Mouse (Mus musculus) forebrain, embryonic 10.5 days (tissue): Measurements from ENCODE around the gene Ttpal. TPM values are rescaled to one million over a fixed set of nuclear protein-coding genes. Genes with fewer than 3 reads are reported as not detected.
A peak's percentile ranks its signal among the peaks of the same experiment; 100 is the strongest.
"Not testable (repeated sequence)": the region's sequence is repeated elsewhere in the genome, so short reads cannot be mapped to it uniquely, and the experiment has no call there.

Experiments used
- DNase-seq: peaks from one replicate; pipeline ENCODE4 v3.0.0-alpha.2; 2017; ENCODE audit warnings: low spot score; ENCODE audit errors: extremely low spot score
- H3K27ac ChIP-seq: fragments of 300-500 bp; sonication (generic); 2 replicates; pipeline ENCODE4 v1.5.1; 2016; ENCODE audit warnings: mild to moderate bottlenecking
- H3K27me3 ChIP-seq: fragments of 300-500 bp; sonication (generic); 2 replicates; pipeline ENCODE4 v1.6.1; 2016; ENCODE audit warnings: mild to moderate bottlenecking; ENCODE audit not compliant: poor library complexity, severe bottlenecking
- H3K36me3 ChIP-seq: fragments of 300-500 bp; sonication (generic); replicated peaks from 2 replicates; pipeline ENCODE4 v1.6.1; 2016; ENCODE audit warnings: mild to moderate bottlenecking, moderate library complexity
- H3K4me1 ChIP-seq: fragments of 300-500 bp; sonication (generic); 2 replicates; pipeline ENCODE4 v1.6.1; 2016
- H3K4me3 ChIP-seq: fragments of 300-500 bp; sonication (generic); 2 replicates; pipeline ENCODE4 v1.5.1; 2016; ENCODE audit warnings: mild to moderate bottlenecking, moderate library complexity
- H3K9me3 ChIP-seq: fragments of 300-500 bp; sonication (generic); 2 replicates; pipeline ENCODE4 v1.6.1; 2016; ENCODE audit warnings: mild to moderate bottlenecking, moderate library complexity
- WGBS: fragments of 180-500 bp; shearing (Covaris S2); methylation state at CpG from one replicate; pipeline ENCODE4 v1.1.7; 2016; 5-methylcytosine and 5-hydroxymethylcytosine counted together
- polyA plus RNA-seq: library from polyadenylated mRNA; unstranded; fragments of >200 nt; fragmentation: Nextera tagmentation; extraction: Ambion mirVana; gene quantifications from 2 replicates; pipeline ENCODE4 v1.2.1, GENCODE M21; 2016

The Ttpal gene
- polyA plus RNA-seq, 1 experiment from 2014 or later: 34.5 TPM

DNA sequence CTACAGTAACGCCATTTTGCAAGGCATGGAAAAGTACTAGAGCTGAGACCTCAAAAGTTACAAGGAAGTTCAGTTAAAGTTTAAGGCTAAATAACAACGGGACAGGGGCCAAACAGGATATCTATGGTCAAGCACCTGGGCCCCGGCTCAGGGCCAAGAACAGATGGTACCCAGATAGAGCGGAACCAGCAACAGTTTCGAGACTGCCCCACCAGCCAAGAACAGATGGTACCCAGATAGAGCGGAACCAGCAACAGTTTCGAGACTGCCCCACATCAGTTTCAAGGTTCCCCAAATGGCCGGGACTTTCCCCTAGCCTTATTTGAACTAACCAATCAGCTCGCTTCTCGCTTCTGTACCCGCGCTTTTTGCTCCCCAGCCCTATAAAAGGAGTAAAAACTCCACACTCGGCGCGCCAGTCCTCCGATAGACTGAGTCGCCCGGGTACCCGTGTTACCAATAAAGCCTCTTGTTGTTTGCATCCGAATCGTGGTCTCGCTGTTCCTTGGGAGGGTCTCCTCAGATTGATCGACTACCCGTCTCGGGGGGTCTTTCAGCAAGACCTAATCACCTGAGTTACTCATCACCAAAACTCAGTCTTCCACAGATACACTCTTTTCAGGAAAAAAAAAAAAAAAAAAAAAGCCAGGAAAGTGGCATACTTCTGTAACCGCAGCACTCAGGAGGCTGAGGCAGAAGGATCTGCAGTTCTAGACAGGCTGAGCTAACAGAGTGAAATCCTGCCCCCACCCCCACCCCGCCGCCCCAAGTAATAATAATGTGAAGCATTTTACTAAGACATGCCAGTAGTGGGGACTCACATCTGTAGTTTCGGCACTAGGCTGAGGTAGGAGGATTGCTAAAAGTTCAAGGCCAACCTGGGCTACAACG lies 40.8 kb downstream of the Ttpal start:
- H3K36me3 ChIP-seq: peaks cover 23% of the 10 kb centered on the region
- 94% methylated on average over 30 of the region's 30 CpGs for WGBS
- peaks cover 23% of the 10 kb centered on the region for H3K4me1 ChIP-seq
- no peak for DNase-seq
- peak overlapping the region; percentile 96 for H3K4me3 ChIP-seq
- H3K27me3 ChIP-seq: no peaks in the 10 kb centered on the region
- no peaks in the 10 kb centered on the region for H3K9me3 ChIP-seq
- no peak overlapping the region; the same call in 1 of the 2 replicates for H3K27ac ChIP-seq

GRCm38 (mm10) chr2:163643576-163643971 lies 41.5 kb downstream of the Ttpal start:
- H3K4me1 ChIP-seq: peaks cover 23% of the 10 kb centered on the region
- H3K4me3 ChIP-seq: peak overlapping the region; percentile 96
- peaks cover 22% of the 10 kb centered on the region for H3K36me3 ChIP-seq
- no peaks in the 10 kb centered on the region for H3K27me3 ChIP-seq
- H3K27ac ChIP-seq: peak overlapping the region; percentile 97
- H3K9me3 ChIP-seq: no peaks in the 10 kb centered on the region
- DNase-seq: no peak
- WGBS: 87% methylated on average over 2 of the region's 2 CpGs

GRCm38 (mm10) chr2:163644047-163644446 lies 41.9 kb downstream of the Ttpal start:
- Histone ChIP-seq H3K9me3 (no peaks in the 10 kb centered on the region), H3K36me3 (peaks cover 20% of the 10 kb centered on the region), H3K27ac (peak overlapping the region; percentile 97), H3K4me3 (peak overlapping the region; percentile 96), H3K4me1 (peaks cover 23% of the 10 kb centered on the region), H3K27me3 (no peaks in the 10 kb centered on the region)
- no peak for DNase-seq
- WGBS: 16% methylated on average over 4 of the region's 4 CpGs

DNA sequence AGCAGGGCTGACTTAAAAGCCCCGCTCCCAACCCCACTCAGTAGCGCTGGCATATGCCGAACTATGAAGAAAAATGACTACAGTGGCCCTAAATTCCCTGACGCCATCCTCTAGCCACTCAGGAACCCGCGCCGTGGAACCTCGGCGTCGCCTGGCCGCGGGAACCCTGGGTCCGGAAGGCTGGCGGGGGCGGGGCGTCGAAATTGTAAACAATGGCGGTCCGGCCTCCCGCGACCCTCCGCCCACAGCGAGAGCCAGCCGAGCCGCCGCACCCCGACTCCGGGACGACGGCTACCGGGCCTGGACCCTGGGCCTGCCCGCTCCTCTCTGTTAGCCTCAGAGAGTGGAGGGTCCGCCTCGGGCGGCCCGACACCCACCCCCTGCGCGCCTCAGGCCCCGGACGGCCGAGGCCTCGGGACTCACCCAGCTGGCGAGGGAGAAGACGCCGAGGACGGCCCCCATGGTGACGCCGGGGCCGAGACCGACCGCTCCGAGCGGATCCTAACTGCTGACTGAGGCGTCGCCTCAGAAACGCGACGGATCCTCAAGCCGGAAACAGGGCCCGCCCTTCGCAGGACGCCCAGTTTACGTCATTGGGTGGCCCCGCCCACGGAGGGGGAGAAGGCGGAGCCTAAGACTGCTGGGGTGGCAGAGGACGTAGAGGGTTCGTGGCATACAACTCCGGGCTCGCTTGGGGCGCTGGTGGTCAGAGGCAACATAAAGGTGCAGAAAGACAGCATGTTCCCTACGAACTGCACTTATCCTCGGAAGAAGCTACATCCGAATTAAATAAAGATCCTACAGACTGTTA lies 42.7 kb downstream of the Ttpal start, which contains the start of gene Serinc3:
Serinc3 (minus strand) TSS at position 557 of the 811 bp plus-strand sequence.
- H3K9me3 ChIP-seq: no peaks in the 10 kb centered on the region
- WGBS: under 1% methylated on average over 74 of the region's 74 CpGs
- H3K4me3 ChIP-seq: peak within 1 kb of the TSS; percentile 96
- peak; percentile 99 for DNase-seq
- H3K36me3 ChIP-seq: peaks cover 20% of the 10 kb centered on the region
- peak within 1 kb of the TSS; percentile 97 for H3K27ac ChIP-seq
- H3K27me3 ChIP-seq: no peaks in the 10 kb centered on the region
- peaks cover 23% of the 10 kb centered on the region for H3K4me1 ChIP-seq

GRCm38 (mm10) chr2:163645700-163646460 lies 43.8 kb downstream of the Ttpal start:
- H3K9me3 ChIP-seq: peaks cover 10% of the 10 kb centered on the region
- peaks cover 23% of the 10 kb centered on the region for H3K4me1 ChIP-seq
- H3K36me3 ChIP-seq: peaks cover 17% of the 10 kb centered on the region
- 80% methylated on average over 11 of the region's 11 CpGs for WGBS
- peak overlapping the region; percentile 96; the same call in 1 of the 2 replicates for H3K4me3 ChIP-seq
- DNase-seq: no peak
- peak overlapping the region; percentile 97 for H3K27ac ChIP-seq
- H3K27me3 ChIP-seq: no peaks in the 10 kb centered on the region

DNA sequence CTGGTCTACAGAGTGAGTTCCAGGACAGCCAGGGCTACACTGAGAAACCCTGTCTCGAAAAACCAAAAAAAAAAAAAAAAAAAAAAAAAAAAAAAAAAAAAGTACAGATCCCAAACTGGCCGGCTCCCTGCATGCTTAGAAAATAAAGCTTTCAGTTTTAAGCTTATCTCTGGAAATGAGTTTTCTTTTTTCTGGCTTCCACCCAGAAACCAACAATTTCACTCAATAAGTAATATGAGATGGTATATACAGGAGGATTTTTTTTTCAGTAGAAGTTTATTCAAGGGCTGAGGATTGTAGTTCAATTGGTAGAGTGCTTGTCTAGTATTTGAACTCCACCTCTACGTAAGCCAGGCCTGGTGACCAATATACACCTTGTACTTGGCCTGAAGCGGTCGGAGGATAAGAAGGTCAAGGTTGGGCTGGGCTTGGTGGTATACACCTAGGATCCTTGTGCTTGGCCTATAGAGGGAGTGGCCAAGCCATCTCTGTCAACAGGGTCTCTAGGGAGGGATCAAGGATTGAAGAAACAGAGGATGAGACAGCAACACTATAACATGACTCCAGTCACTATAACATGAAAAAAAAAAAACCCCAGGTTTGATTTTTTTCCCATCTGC lies 44.5 kb downstream of the Ttpal start:
- no peak overlapping the region for H3K4me3 ChIP-seq
- 93% methylated on average over 5 of the region's 5 CpGs for WGBS
- H3K27me3 ChIP-seq: no peaks in the 10 kb centered on the region
- H3K27ac ChIP-seq: no peak overlapping the region
- peaks cover 23% of the 10 kb centered on the region for H3K4me1 ChIP-seq
- H3K36me3 ChIP-seq: peaks cover 10% of the 10 kb centered on the region
- DNase-seq: no peak
- peaks cover 10% of the 10 kb centered on the region for H3K9me3 ChIP-seq

GRCm38 (mm10) chr2:163655699-163656098 lies 53.6 kb downstream of the Ttpal start:
- not testable (repeated sequence) for H3K36me3 ChIP-seq, H3K4me3 ChIP-seq, H3K9me3 ChIP-seq, DNase-seq, H3K27me3 ChIP-seq, H3K27ac ChIP-seq
- WGBS: 93% methylated on average over 9 of the region's 12 CpGs
- H3K4me1 ChIP-seq: peaks cover 25% of the 10 kb centered on the region

DNA sequence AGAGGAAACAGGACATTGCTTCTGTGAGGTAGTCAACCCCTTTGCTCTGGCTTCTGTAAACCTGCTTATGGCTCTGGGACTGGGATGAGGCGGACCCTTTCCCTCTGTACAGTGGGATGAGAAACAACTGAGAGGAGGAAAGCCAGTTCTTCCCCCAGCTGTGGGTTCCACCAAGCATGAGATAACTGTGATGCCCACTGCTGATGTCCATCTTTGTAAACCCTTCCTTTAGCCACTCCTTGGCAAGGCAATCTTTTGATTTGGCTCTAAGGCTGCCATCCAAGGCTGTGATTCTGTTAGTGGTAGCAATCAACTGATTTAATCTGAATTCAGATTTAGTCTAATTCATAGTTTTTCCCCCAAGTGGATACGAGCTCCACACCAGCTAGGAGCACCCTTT lies 55.4 kb downstream of the Ttpal start:
- WGBS: 87% methylated on average over 2 of the region's 2 CpGs
- H3K27me3 ChIP-seq: no peaks in the 10 kb centered on the region
- H3K36me3 ChIP-seq: 0 out of 2 replicates have a peak, but pooled peaks cover 7% of the 10 kb centered on the region
- H3K27ac ChIP-seq: no peak overlapping the region
- no peak overlapping the region for H3K4me3 ChIP-seq
- 0 out of 2 replicates have a peak, but pooled peaks cover 3% of the 10 kb centered on the region for H3K9me3 ChIP-seq
- no peak for DNase-seq
- H3K4me1 ChIP-seq: peaks cover 36% of the 10 kb centered on the region

DNA sequence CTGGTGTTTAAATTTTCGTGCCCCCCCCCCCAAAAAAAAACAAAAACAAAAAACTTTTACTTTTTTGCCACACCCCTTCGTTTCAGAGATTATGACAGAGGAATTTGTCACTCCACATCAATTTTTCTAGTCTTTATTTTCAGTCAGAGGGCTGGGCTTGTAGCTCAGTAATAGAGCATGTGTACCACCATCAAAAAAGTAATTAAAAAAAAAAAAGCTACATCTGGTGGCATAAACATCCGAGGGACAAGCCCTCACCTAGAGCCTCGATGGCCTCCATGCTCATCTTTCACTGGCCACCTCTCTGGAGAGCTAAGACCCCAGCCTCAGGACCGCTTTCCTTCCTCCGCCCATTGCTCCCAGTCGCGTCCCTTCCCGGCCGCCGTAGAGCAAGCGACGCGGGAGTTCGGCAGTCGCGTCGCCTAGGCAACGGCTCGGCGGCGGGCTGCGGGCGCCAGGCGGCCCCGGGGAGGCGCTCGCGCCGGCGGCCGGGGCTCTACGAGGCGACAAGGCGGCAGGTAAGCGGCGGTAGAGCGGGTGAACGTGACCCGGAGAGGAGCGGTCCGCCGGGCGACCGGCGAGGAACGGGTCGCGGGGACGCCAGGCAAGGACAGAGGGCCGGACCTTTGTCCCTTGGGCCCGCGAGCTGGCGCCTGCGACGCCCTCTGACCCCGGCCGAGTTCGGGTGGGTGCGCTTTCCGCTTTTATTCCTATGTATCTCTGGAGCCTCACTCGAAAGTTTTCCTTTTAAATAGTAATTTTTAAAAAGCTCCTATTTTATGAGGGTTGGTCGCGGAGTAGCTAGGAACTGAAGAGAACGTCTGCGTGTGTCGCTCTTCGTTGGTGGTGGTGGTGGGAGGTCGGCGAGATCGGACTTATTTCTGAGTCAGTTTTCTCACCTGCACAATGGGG lies 56.1 kb downstream of the Ttpal start, which contains the start of gene Pkig:
Pkig (plus strand) TSS at position 412 of the 912 bp plus-strand sequence.
- H3K9me3 ChIP-seq: 0 out of 2 replicates have a peak, but pooled peaks cover 3% of the 10 kb centered on the region
- peak within 1 kb of the TSS; percentile 96 for H3K27ac ChIP-seq
- DNase-seq: peak; percentile 84
- no peaks in the 10 kb centered on the region for H3K27me3 ChIP-seq
- WGBS: under 1% methylated on average over 71 of the region's 71 CpGs
- peaks cover 36% of the 10 kb centered on the region for H3K4me1 ChIP-seq
- H3K36me3 ChIP-seq: 0 out of 2 replicates have a peak, but pooled peaks cover 7% of the 10 kb centered on the region
- peak within 1 kb of the TSS; percentile 82 for H3K4me3 ChIP-seq

DNA sequence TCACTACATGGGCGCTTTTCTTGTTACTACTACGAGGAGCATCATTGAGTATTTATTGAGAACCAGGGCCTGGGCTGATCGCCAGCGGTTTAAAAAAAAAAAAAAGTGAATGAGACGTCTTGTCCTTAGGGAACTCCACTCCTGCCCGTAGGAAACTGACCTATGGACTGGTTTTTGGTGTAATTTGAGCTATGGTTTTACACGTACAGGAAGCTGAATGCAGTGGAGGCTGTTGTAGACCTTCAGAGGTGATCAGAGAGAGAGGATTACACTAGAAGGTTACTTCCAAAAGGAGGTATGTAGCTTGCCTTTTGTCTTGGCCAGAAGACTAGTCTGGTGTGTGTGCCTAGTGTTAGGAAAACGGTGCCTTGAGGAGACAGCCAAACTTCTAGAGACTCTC lies 56.8 kb downstream of the Ttpal start:
- Histone ChIP-seq H3K27ac (peak overlapping the region; percentile 96), H3K36me3 (peaks cover 8% of the 10 kb centered on the region; the same call in 1 of the 2 replicates), H3K4me3 (peak overlapping the region; percentile 82), H3K27me3 (no peaks in the 10 kb centered on the region), H3K9me3 (0 out of 2 replicates have a peak, but pooled peaks cover 3% of the 10 kb centered on the region), H3K4me1 (peaks cover 36% of the 10 kb centered on the region)
- WGBS: 2% methylated on average over 8 of the region's 8 CpGs
- no peak for DNase-seq

DNA sequence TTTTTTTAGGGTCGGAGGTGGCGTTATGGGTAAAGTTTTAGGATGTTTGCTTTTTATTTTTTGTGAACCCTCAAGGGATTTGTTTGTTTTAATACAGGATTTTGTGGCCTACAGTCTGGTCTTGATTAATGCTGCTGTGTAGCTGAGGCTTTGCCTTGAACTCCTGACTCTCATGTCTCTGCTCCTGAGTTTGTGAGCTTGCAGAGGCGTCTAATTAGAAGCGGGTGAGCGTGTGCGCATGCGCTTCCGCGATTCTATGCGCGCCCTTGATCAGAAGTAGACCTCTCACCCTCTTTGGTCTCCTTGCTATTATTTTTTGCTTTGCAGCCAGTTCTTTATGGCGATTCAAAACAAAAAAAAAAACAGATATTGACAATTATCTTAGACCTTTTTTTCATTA lies 57.3 kb downstream of the Ttpal start:
- DNase-seq: no peak
- WGBS: 80% methylated on average over 12 of the region's 12 CpGs
- Histone ChIP-seq H3K4me3 (peak overlapping the region; percentile 82), H3K27ac (peak overlapping the region; percentile 96), H3K36me3 (peaks cover 12% of the 10 kb centered on the region), H3K4me1 (peaks cover 36% of the 10 kb centered on the region), H3K27me3 (no peaks in the 10 kb centered on the region), H3K9me3 (0 out of 2 replicates have a peak, but pooled peaks cover 3% of the 10 kb centered on the region)
